Mouse (Mus musculus) heart, adult 9 months (tissue): ENCODE measurements around the gene Bcl2l2.

Experiments
- DNase-seq, 2 experiments: peaks; one replicate each; pipeline ENCODE4 v3.0.0; 2022; ENCODE audit warnings: low spot score in 2 of 2

Bcl2l2 gene

GRCm38 (mm10) chr14:54936831-54937160 lies 53.6 kb downstream of the Bcl2l2 start:
- DNase-seq: no peak

GRCm38 (mm10) chr14:54937361-54938182 lies 54.4 kb downstream of the Bcl2l2 start:
- DNase-seq: no peak
